Mouse (Mus musculus) kidney, adult 2 months (tissue): ENCODE results near the gene Gm11444.

Experiments
- CTCF ChIP-seq: fragments of 200-500 bp; conservative IDR thresholded peaks from 2 replicates; pipeline ENCODE4 v1.5.1; 2011; ENCODE audit warnings: low read depth, mild to moderate bottlenecking, control low read depth, low read length, moderate library complexity, mixed read lengths; ENCODE audit not compliant: insufficient read depth, insufficient read length
- POLR2A ChIP-seq: fragments of 200-500 bp; IDR thresholded peaks from one replicate; pipeline ENCODE4 v1.6.1; 2011; ENCODE audit warnings: low read depth, low read length, control low read depth

GRCm38 (mm10) chr11:85835753-85836522 lies 14.2 kb downstream of the Gm11444 start:
- TF ChIP-seq POLR2A (no peak), CTCF (no peak)
